Mouse (Mus musculus) neural tube, embryonic 14.5 days (tissue): Measurements from ENCODE around the gene Rad9a. TPM values are rescaled to one million over a fixed set of nuclear protein-coding genes. Genes with fewer than 3 reads are reported as not detected.

Experiments
- ATAC-seq: fragments of 200-750 bp; cut with Nextera tagmentation; 2 replicates; pipeline ENCODE4 v1.8.0; 2017; ENCODE audit warnings: low read depth, mild to moderate bottlenecking, moderate TSS enrichment, moderate library complexity
- H3K27ac ChIP-seq: fragments of 300-500 bp; sonication (generic); 2 replicates; pipeline ENCODE4 v1.5.1; 2014; ENCODE audit warnings: low read depth, mild to moderate bottlenecking, control low read depth, low read length, moderate library complexity, mixed read lengths
- H3K27me3 ChIP-seq: fragments of 300-500 bp; sonication (generic); 2 replicates; pipeline ENCODE4 v1.6.1; 2014; ENCODE audit warnings: low read length; ENCODE audit not compliant: control insufficient read depth, insufficient read depth
- H3K36me3 ChIP-seq: fragments of 300-500 bp; sonication (generic); 2 replicates; pipeline ENCODE4 v1.6.1; 2014; ENCODE audit warnings: low read length, mixed read lengths; ENCODE audit not compliant: control insufficient read depth, insufficient read depth
- H3K4me1 ChIP-seq: fragments of 300-500 bp; sonication (generic); 2 replicates; pipeline ENCODE4 v1.6.1; 2014; ENCODE audit warnings: low read length; ENCODE audit not compliant: control insufficient read depth, insufficient read depth
- H3K4me2 ChIP-seq: fragments of 300-500 bp; sonication (generic); 2 replicates; pipeline ENCODE4 v1.6.1; 2014; ENCODE audit warnings: mild to moderate bottlenecking, low read depth, low read length, control low read depth
- H3K4me3 ChIP-seq: fragments of 300-500 bp; sonication (generic); 2 replicates; pipeline ENCODE4 v1.5.1; 2014; ENCODE audit warnings: low read depth, low read length, control low read depth, mixed read lengths
- H3K9ac ChIP-seq: fragments of 300-500 bp; sonication (generic); replicated peaks from 2 replicates; pipeline ENCODE4 v1.6.1; 2014; ENCODE audit warnings: low read depth, mild to moderate bottlenecking, control low read depth, low read length, mixed read lengths
- H3K9me3 ChIP-seq: fragments of 300-500 bp; sonication (generic); 2 replicates; pipeline ENCODE4 v1.6.1; 2016; ENCODE audit warnings: low read length; ENCODE audit not compliant: control insufficient read depth
- WGBS: fragments of 180-500 bp; shearing (Covaris S2); extraction: QIAGEN DNeasy Blood & Tissue Kit; methylation state at CpG from one replicate; pipeline ENCODE4 v1.1.7; 2014; 5-methylcytosine and 5-hydroxymethylcytosine counted together
- polyA plus RNA-seq: library from polyadenylated mRNA; unstranded; fragments of >200 nt; fragmentation: Nextera tagmentation; extraction: Ambion mirVana; gene quantifications from 2 replicates; pipeline ENCODE4 v1.2.1, GENCODE M21; 2014

Gene Rad9a
- polyA plus RNA-seq, 1 experiment from 2014 or later = 23.0 TPM

- no peak for ATAC-seq
- WGBS = 69% methylated on average over 3 of the region's 3 CpGs
- H3K9me3 ChIP-seq = no peaks in the 10 kb centered on the region
- no peak overlapping the region for H3K4me3 ChIP-seq
- H3K9ac ChIP-seq = no peak overlapping the region
- no peaks in the 10 kb centered on the region for H3K27me3 ChIP-seq
- H3K4me1 ChIP-seq = peaks cover 15% of the 10 kb centered on the region
- H3K36me3 ChIP-seq = no peaks in the 10 kb centered on the region
- H3K27ac ChIP-seq = no peak overlapping the region
- H3K4me2 ChIP-seq = no peak overlapping the region
Measured at GRCm38 (mm10) chr19:4203148-4203547, 1.7 kb upstream of the Rad9a start.

- 39% methylated on average over 7 of the region's 7 CpGs for WGBS
- H3K36me3 ChIP-seq = no peaks in the 10 kb centered on the region
- H3K9ac ChIP-seq = peak overlapping the region; percentile 59
- no peak overlapping the region for H3K27ac ChIP-seq
- peaks cover 15% of the 10 kb centered on the region for H3K4me1 ChIP-seq
- H3K27me3 ChIP-seq = no peaks in the 10 kb centered on the region
- H3K9me3 ChIP-seq = no peaks in the 10 kb centered on the region
- peak overlapping the region; percentile 81 for H3K4me2 ChIP-seq
- no peak for ATAC-seq
- peak overlapping the region; percentile 57 for H3K4me3 ChIP-seq
Measured at GRCm38 (mm10) chr19:4202149-4202548, 687 bp upstream of the Rad9a start.

GRCm38 (mm10) chr19:4197180-4197579, 4.3 kb downstream of the Rad9a start:
- Histone ChIP-seq H3K4me2 (no peak overlapping the region), H3K9ac (no peak overlapping the region), H3K4me3 (no peak overlapping the region), H3K36me3 (peaks cover 26% of the 10 kb centered on the region), H3K27ac (no peak overlapping the region), H3K4me1 (peaks cover 22% of the 10 kb centered on the region), H3K27me3 (no peaks in the 10 kb centered on the region), H3K9me3 (no peaks in the 10 kb centered on the region)
- no peak for ATAC-seq
- 79% methylated on average over 3 of the region's 3 CpGs for WGBS

- H3K9ac ChIP-seq = no peak overlapping the region
- H3K36me3 ChIP-seq = peaks cover 26% of the 10 kb centered on the region
- H3K4me2 ChIP-seq = no peak overlapping the region
- no peak overlapping the region for H3K27ac ChIP-seq
- H3K9me3 ChIP-seq = no peaks in the 10 kb centered on the region
- no peak overlapping the region for H3K4me3 ChIP-seq
- ATAC-seq = no peak
- WGBS = 25% methylated on average over 5 of the region's 5 CpGs
- no peaks in the 10 kb centered on the region for H3K27me3 ChIP-seq
- peaks cover 20% of the 10 kb centered on the region for H3K4me1 ChIP-seq
Measured at GRCm38 (mm10) chr19:4196548-4196947, 4.9 kb downstream of the Rad9a start.

- H3K27ac ChIP-seq = no peak overlapping the region
- H3K9ac ChIP-seq = no peak overlapping the region
- no peak for ATAC-seq
- peaks cover 26% of the 10 kb centered on the region for H3K36me3 ChIP-seq
- no peak overlapping the region for H3K4me3 ChIP-seq
- no peaks in the 10 kb centered on the region for H3K9me3 ChIP-seq
- H3K27me3 ChIP-seq = no peaks in the 10 kb centered on the region
- peaks cover 19% of the 10 kb centered on the region for H3K4me1 ChIP-seq
- 75% methylated on average over 2 of the region's 2 CpGs for WGBS
- H3K4me2 ChIP-seq = no peak overlapping the region
Measured at GRCm38 (mm10) chr19:4196048-4196447, 5.4 kb downstream of the Rad9a start.

- no peak overlapping the region for H3K27ac ChIP-seq
- H3K4me1 ChIP-seq = peaks cover 10% of the 10 kb centered on the region
- no peaks in the 10 kb centered on the region for H3K27me3 ChIP-seq
- no peak overlapping the region for H3K4me2 ChIP-seq
- peaks cover 26% of the 10 kb centered on the region for H3K36me3 ChIP-seq
- no peak overlapping the region for H3K4me3 ChIP-seq
- ATAC-seq = no peak
- no peaks in the 10 kb centered on the region for H3K9me3 ChIP-seq
- WGBS = 77% methylated on average over 12 of the region's 12 CpGs
- H3K9ac ChIP-seq = no peak overlapping the region
Measured at GRCm38 (mm10) chr19:4194776-4195650, 6.4 kb downstream of the Rad9a start.

- H3K4me2 ChIP-seq = no peak overlapping the region
- H3K36me3 ChIP-seq = peaks cover 26% of the 10 kb centered on the region
- H3K27ac ChIP-seq = no peak overlapping the region
- WGBS = 86% methylated on average over 8 of the region's 8 CpGs
- no peaks in the 10 kb centered on the region for H3K27me3 ChIP-seq
- H3K9me3 ChIP-seq = no peaks in the 10 kb centered on the region
- H3K9ac ChIP-seq = no peak overlapping the region
- H3K4me1 ChIP-seq = peaks cover 10% of the 10 kb centered on the region
- H3K4me3 ChIP-seq = no peak overlapping the region
- ATAC-seq = no peak
Measured at GRCm38 (mm10) chr19:4194021-4194724, 7.3 kb downstream of the Rad9a start.

GRCm38 (mm10) chr19:4193129-4193528, 8.3 kb downstream of the Rad9a start:
- peak overlapping the region; percentile 98 for H3K9ac ChIP-seq
- H3K27me3 ChIP-seq = no peaks in the 10 kb centered on the region
- H3K9me3 ChIP-seq = no peaks in the 10 kb centered on the region
- peak overlapping the region; percentile 80 for H3K4me3 ChIP-seq
- peaks cover 10% of the 10 kb centered on the region for H3K4me1 ChIP-seq
- ATAC-seq = no peak
- no peak overlapping the region for H3K27ac ChIP-seq
- H3K36me3 ChIP-seq = peaks cover 26% of the 10 kb centered on the region
- peak overlapping the region; percentile 97 for H3K4me2 ChIP-seq
- WGBS = 68% methylated on average over 6 of the region's 6 CpGs
